Mouse (Mus musculus) liver, embryonic 14.5 days (tissue): ENCODE results near the gene Cdk19. TPM values are rescaled to one million over a fixed set of nuclear protein-coding genes. Genes with fewer than 3 reads are reported as not detected.

ENCODE experiments used
- ATAC-seq: fragments of 200-750 bp; cut with Nextera tagmentation; 2 replicates; pipeline ENCODE4 v1.8.0; 2017; ENCODE audit warnings: moderate number of reproducible peaks, mild to moderate bottlenecking, moderate library complexity; ENCODE audit not compliant: insufficient read depth
- DNase-seq, 3 experiments: peaks; one replicate each; pipeline ENCODE4 v3.0.0-alpha.2; 2012 to 2013; ENCODE audit warnings: low read depth in 3 of 3, low spot score in 3 of 3
- H3K27ac ChIP-seq: fragments of 300-500 bp; sonication (generic); 2 replicates; pipeline ENCODE4 v1.5.1; 2014; ENCODE audit warnings: moderate library complexity, mild to moderate bottlenecking, control low read depth, inconsistent platforms
- H3K27me3 ChIP-seq: fragments of 300-500 bp; sonication (generic); 2 replicates; pipeline ENCODE4 v1.6.1; 2014; ENCODE audit warnings: mild to moderate bottlenecking, low read length, moderate library complexity; ENCODE audit not compliant: control insufficient read depth, insufficient read depth
- H3K36me3 ChIP-seq: fragments of 300-500 bp; sonication (generic); replicated peaks from 2 replicates; pipeline ENCODE4 v1.6.1; 2014; ENCODE audit warnings: low read depth; ENCODE audit not compliant: control insufficient read depth, insufficient read depth
- H3K4me1 ChIP-seq, 2 experiments: fragments of 200-500 bp in 1 of 2; fragments of 300-500 bp in 1 of 2; sonication (generic) in 1 of 2; replicated peaks; 2 replicates each; pipeline ENCODE4 v1.6.1; 2012 to 2014; ENCODE audit warnings: antibody characterized with exemption in 1 of 2, inconsistent platforms in 1 of 2, low read length in 1 of 2; ENCODE audit not compliant: control insufficient read depth in 2 of 2, insufficient read depth in 2 of 2
- H3K4me2 ChIP-seq: fragments of 300-500 bp; sonication (generic); 2 replicates; pipeline ENCODE4 v1.6.1; 2014; ENCODE audit warnings: low read depth, mild to moderate bottlenecking, control low read depth, moderate library complexity
- H3K4me3 ChIP-seq, 2 experiments: fragments of 200-500 bp in 1 of 2; fragments of 300-500 bp in 1 of 2; sonication (generic) in 1 of 2; 2 replicates each; pipeline ENCODE4 v1.5.1; 2012 to 2014; ENCODE audit warnings: low read depth in 2 of 2, low read length in 2 of 2, mild to moderate bottlenecking in 2 of 2, control low read depth in 1 of 2, inconsistent platforms in 1 of 2, moderate library complexity in 1 of 2; ENCODE audit not compliant: insufficient read depth in 1 of 2
- H3K9ac ChIP-seq: fragments of 300-500 bp; sonication (generic); replicated peaks from 2 replicates; pipeline ENCODE4 v1.6.1; 2014; ENCODE audit warnings: mild to moderate bottlenecking, control low read depth, moderate library complexity
- H3K9me3 ChIP-seq: fragments of 300-500 bp; sonication (generic); 2 replicates; pipeline ENCODE4 v1.6.1; 2016; ENCODE audit warnings: low read length, mixed read lengths; ENCODE audit not compliant: control insufficient read depth
- CTCF ChIP-seq: IDR thresholded peaks from 2 replicates; pipeline ENCODE4 v1.5.1; 2016; ENCODE audit warnings: antibody characterized with exemption, low read depth, control low read depth
- EP300 ChIP-seq: IDR thresholded peaks from 2 replicates; pipeline ENCODE4 v1.6.1; 2016; ENCODE audit warnings: antibody characterized with exemption, low read depth
- WGBS: fragments of 180-500 bp; shearing (Covaris S2); extraction: QIAGEN DNeasy Blood & Tissue Kit; methylation state at CpG from one replicate; pipeline ENCODE4 v1.1.7; 2014; ENCODE audit not compliant: insufficient replicate concordance; 5-methylcytosine and 5-hydroxymethylcytosine counted together
- polyA plus RNA-seq, 2 experiments: library from polyadenylated mRNA; depleted of rRNA in 1 of 2; stranded (reverse) in 1 of 2; unstranded in 1 of 2; fragments of >200 nt; fragmentation: Nextera tagmentation in 1 of 2; extraction: Ambion mirVana in 1 of 2; gene quantifications; 2 replicates each; pipeline versions ENCODE4 v1.2.1 to v1.2.3; 2012 to 2014

Gene Cdk19
- polyA plus RNA-seq, 2 experiments = 3.1 TPM

GRCm38 (mm10) chr10:40426096-40426450 is 86.7 kb downstream of the Cdk19 start:
- Histone ChIP-seq H3K27ac (no peak overlapping the region), H3K27me3 (no peaks in the 10 kb centered on the region), H3K4me2 (no peak overlapping the region), H3K9ac (no peak overlapping the region), H3K36me3 (no peaks in the 10 kb centered on the region), H3K4me1 (no peaks in the 10 kb centered on the region; a peak in 2 of 4 replicates), H3K4me3 (no peak overlapping the region), H3K9me3 (no peaks in the 10 kb centered on the region)
- 63% methylated on average over 6 of the region's 6 CpGs for WGBS
- no peak for DNase-seq
- ATAC-seq = no peak
- no peak for TF ChIP-seq EP300
- TF ChIP-seq CTCF = no peak

DNA sequence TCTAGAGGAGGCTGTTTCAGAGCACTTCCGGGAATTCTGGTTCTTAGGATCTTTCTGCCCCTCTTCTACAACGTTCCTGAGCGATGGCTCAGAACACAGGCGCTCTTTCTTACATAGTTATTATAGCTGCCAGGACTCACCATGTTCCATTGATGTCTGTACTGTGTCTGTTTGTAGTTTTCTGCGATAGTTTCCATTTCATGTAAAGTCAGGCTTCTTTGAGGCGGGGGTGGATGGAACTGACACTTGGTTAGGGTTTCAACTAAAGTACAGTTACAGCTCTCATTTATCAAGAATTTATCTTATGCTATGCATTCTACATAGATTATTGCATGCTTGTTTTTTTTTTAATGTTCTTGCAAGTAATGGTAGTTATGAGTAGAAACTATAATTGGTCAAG is 89.3 kb downstream of the Cdk19 start:
- Histone ChIP-seq H3K27me3 (no peaks in the 10 kb centered on the region), H3K9me3 (no peaks in the 10 kb centered on the region), H3K36me3 (no peaks in the 10 kb centered on the region), H3K4me1 (peaks cover 0 to 2% of the 10 kb centered on the region in 2 experiments; a peak in 1 of 4 replicates), H3K4me3 (no peak overlapping the region), H3K27ac (no peak overlapping the region), H3K9ac (no peak overlapping the region), H3K4me2 (no peak overlapping the region)
- DNase-seq (no peak), ATAC-seq (no peak)
- WGBS = 56% methylated on average over 6 of the region's 6 CpGs
- TF ChIP-seq EP300 (no peak), CTCF (no peak)

DNA sequence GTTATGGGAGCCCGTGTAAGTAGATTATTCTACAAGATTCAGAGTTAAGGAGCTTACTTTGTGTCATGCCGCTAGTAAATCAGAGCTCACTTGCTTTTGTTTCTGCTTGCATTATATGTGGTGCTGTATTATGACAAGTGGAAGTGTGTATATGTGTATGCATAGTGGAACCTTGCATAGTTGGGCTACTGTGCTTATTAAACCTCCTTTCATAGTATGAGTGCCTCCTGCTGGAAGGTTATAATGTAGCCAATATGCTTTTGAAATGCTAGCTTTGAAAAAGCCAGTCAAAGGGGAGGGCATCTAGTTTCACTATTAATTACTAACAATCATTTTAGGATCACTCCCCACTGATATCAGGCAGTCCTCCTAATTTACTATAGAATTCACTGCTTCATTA is 89.7 kb downstream of the Cdk19 start:
- 73% methylated on average over 2 of the region's 2 CpGs for WGBS
- Histone ChIP-seq H3K9ac (no peak overlapping the region), H3K9me3 (no peaks in the 10 kb centered on the region), H3K4me2 (no peak overlapping the region), H3K27ac (no peak overlapping the region), H3K4me1 (peaks cover 0 to 2% of the 10 kb centered on the region in 2 experiments; a peak in 1 of 4 replicates), H3K36me3 (no peaks in the 10 kb centered on the region), H3K27me3 (no peaks in the 10 kb centered on the region), H3K4me3 (no peak overlapping the region)
- ATAC-seq (no peak), DNase-seq (no peak)
- TF ChIP-seq EP300 (no peak), CTCF (no peak)

DNA sequence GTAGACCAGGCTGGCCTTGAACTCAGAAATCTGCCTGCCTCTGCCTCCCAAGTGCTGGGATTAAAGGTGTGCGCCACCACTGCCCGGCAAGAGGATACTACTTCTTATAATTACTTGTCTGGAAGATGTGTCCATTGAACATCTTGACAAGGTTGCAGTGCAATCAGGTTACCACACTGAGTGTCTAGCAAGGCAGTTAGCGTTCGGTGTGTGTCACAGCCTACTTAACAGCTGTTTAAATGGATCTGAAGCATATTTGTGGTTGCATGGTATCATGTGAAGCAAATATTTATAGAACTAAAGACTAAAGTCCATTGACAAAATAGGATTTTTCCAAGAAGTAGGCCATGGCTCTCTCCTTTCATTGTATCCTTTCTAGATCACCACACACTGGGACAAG is 90.8 kb downstream of the Cdk19 start:
- 86% methylated on average over 4 of the region's 4 CpGs for WGBS
- H3K9me3 ChIP-seq = no peaks in the 10 kb centered on the region
- H3K4me1 ChIP-seq = peaks cover 0 to 2% of the 10 kb centered on the region in 2 experiments; a peak in 1 of 4 replicates
- no peak overlapping the region for H3K9ac ChIP-seq
- no peak overlapping the region for H3K4me3 ChIP-seq
- no peak overlapping the region for H3K27ac ChIP-seq
- ATAC-seq (no peak), DNase-seq (no peak)
- no peak for TF ChIP-seq EP300
- no peaks in the 10 kb centered on the region for H3K27me3 ChIP-seq
- no peaks in the 10 kb centered on the region for H3K36me3 ChIP-seq
- H3K4me2 ChIP-seq = no peak overlapping the region

DNA sequence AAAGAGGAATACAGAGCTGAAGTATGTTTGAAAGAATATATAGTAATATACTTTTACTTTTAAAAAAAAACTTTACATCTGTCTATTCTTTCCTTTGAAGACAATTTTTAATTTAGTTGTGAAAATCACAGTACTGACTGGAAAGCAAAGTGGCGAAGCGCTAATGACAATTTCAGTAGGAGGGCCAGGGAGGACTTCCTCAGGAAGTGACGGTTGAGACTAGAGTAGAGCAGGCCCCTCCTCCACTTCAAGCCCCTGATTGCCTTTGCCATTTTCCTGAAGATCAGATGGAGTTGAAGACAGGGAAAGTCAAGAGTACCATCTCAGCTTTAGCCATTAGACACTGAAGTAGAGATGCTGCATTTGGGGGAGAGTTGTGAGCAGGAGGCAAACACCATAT is 92.6 kb downstream of the Cdk19 start:
- H3K27me3 ChIP-seq = no peaks in the 10 kb centered on the region
- DNase-seq = no peak
- H3K36me3 ChIP-seq = no peaks in the 10 kb centered on the region
- no peaks in the 10 kb centered on the region for H3K9me3 ChIP-seq
- no peak for ATAC-seq
- no peak for TF ChIP-seq EP300
- no peak for TF ChIP-seq CTCF
- no peak overlapping the region for H3K4me2 ChIP-seq
- no peak overlapping the region for H3K27ac ChIP-seq
- H3K9ac ChIP-seq = no peak overlapping the region
- WGBS = 49% methylated on average over 3 of the region's 3 CpGs
- peaks cover 0 to 2% of the 10 kb centered on the region in 2 experiments; a peak in 1 of 4 replicates for H3K4me1 ChIP-seq
- H3K4me3 ChIP-seq = no peak overlapping the region
